Mouse (Mus musculus) limb, embryonic 10.5 days (tissue): ENCODE results near the gene Sim2. TPM values are rescaled to one million over a fixed set of nuclear protein-coding genes. Genes with fewer than 3 reads are reported as not detected.

Experiments used
- DNase-seq: peaks from one replicate; pipeline ENCODE4 v3.0.0-alpha.2; 2017; ENCODE audit warnings: low spot score
- H3K27ac ChIP-seq: fragments of 300-500 bp; sonication (generic); 2 replicates; pipeline ENCODE4 v1.5.1; 2016; ENCODE audit warnings: mild to moderate bottlenecking
- H3K27me3 ChIP-seq: fragments of 300-500 bp; sonication (generic); 2 replicates; pipeline ENCODE4 v1.6.1; 2016; ENCODE audit warnings: low read depth, mild to moderate bottlenecking; ENCODE audit not compliant: poor library complexity, severe bottlenecking
- H3K36me3 ChIP-seq: fragments of 300-500 bp; sonication (generic); 2 replicates; pipeline ENCODE4 v1.6.1; 2016; ENCODE audit warnings: mild to moderate bottlenecking, moderate library complexity
- H3K4me1 ChIP-seq: fragments of 300-500 bp; sonication (generic); 2 replicates; pipeline ENCODE4 v1.6.1; 2016
- H3K4me3 ChIP-seq: fragments of 300-500 bp; sonication (generic); 2 replicates; pipeline ENCODE4 v1.5.1; 2016; ENCODE audit warnings: mild to moderate bottlenecking, moderate library complexity
- H3K9me3 ChIP-seq: fragments of 300-500 bp; sonication (generic); replicated peaks from 2 replicates; pipeline ENCODE4 v1.6.1; 2016; ENCODE audit warnings: mild to moderate bottlenecking
- WGBS: fragments of 180-500 bp; shearing (Covaris S2); methylation state at CpG from one replicate; pipeline ENCODE4 v1.1.7; 2016; 5-methylcytosine and 5-hydroxymethylcytosine counted together
- microRNA-seq: library from miRNA; unstranded; fragments of <30 nt; microRNA quantifications from one replicate; pipeline ENCODE4, GENCODE M21; 2017
- polyA plus RNA-seq: library from polyadenylated mRNA; unstranded; fragments of >200 nt; fragmentation: Nextera tagmentation; extraction: Ambion mirVana; gene quantifications from 2 replicates; pipeline ENCODE4 v1.2.1, GENCODE M21; 2016

The Sim2 gene
- polyA plus RNA-seq, 1 experiment from 2014 or later, result 2.9 TPM

DNA sequence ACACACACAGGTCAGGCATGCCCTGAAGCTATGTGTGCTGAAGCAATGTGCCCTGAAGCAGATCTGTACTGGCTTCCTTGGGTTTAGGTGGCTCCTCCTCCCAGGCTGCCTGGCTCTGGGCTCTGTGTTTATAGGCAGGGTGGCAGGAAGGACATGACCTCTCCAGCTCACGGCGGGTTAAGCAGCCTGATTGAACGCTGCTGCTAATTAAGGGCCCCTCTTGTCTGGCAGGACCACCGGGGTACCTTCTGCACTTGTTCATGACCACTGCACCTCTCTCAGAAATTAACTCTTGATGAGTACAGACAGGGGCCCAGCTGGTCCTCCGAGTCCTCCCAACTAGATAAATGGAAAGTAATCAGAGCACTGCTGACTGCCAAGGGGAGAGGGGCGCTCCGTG lies 79.5 kb downstream of the Sim2 start:
- no peaks in the 10 kb centered on the region for H3K9me3 ChIP-seq
- no peaks in the 10 kb centered on the region for H3K36me3 ChIP-seq
- peaks cover 72% of the 10 kb centered on the region for H3K27me3 ChIP-seq
- no peak overlapping the region for H3K27ac ChIP-seq
- H3K4me3 ChIP-seq, result peak overlapping the region; percentile 12; the same call in 1 of the 2 replicates
- peak; percentile 60 for DNase-seq
- 7% methylated on average over 7 of the region's 7 CpGs for WGBS
- peaks cover 44% of the 10 kb centered on the region for H3K4me1 ChIP-seq

DNA sequence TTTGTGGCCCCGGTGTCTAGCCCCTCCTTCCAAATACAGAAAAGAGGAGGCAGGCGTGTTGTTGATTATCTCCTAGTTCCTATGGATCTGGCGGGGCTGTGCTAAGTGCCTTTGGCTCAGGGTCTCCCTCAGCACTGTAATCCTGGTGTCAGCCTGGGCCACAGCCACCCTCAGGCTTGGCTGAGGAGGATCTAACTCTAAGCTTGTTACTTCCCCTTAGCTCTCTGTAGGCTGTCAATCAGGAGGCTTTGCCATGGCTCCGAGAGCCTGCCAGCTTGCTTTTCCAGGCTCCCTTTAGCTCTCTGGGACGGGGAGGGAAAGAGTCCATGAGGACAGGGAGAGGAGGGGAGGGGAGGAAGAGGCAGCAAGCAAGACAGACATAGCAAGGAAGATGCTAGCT lies 80.2 kb downstream of the Sim2 start:
- H3K4me3 ChIP-seq, result no peak overlapping the region
- no peaks in the 10 kb centered on the region for H3K9me3 ChIP-seq
- H3K27ac ChIP-seq, result no peak overlapping the region
- H3K27me3 ChIP-seq, result peaks cover 68% of the 10 kb centered on the region
- H3K4me1 ChIP-seq, result peaks cover 44% of the 10 kb centered on the region
- no peaks in the 10 kb centered on the region for H3K36me3 ChIP-seq
- 22% methylated on average over 5 of the region's 5 CpGs for WGBS
- DNase-seq, result peak; percentile 38

DNA sequence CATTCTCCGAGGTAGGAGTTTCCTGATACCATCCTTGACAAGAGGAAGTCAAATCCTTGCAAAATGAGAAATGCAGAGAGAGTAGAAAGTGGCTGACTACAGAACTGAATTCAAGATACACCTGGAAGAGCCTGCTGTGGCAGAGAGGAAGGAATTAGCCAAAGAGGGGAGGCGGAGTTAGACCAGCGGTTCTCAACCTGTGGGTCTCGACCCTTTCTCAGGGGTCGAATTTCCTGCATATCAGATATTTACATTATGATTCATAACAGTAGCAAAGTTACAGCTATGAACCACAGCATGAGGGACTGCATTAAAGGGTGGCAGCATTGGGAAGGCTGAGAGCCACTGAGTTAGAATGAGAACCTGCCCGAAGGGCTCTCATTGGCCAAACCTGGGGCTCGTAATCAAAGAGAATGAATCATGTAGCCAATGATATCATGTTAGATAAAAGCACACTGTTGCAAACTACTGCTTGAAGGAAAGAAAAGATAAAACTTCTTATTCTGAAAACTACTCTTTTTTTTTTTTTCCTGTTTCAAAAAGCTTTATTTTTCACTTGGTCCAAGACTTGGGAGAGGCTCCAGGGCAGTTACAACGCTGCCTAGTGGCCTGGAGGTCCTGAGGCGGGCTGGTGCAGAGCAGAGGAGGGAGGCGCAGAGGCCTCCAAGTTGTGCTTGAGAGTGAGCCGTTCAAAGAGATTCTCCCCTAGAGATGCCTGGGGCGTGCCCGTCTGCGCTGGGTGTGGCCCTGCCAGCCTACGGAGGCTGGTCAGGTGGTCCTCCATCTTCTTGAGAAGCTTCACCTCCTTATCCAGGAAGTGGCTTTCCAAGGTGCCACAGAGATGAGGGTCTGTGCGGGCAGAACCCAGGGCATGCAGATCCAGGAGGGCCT lies 84.2 kb downstream of the Sim2 start:
- no peaks in the 10 kb centered on the region for H3K9me3 ChIP-seq
- H3K27me3 ChIP-seq, result peaks cover 68% of the 10 kb centered on the region
- no peak overlapping the region for H3K4me3 ChIP-seq
- no peak for DNase-seq
- 92% methylated on average over 16 of the region's 16 CpGs for WGBS
- peaks cover 24% of the 10 kb centered on the region for H3K4me1 ChIP-seq
- H3K36me3 ChIP-seq, result no peaks in the 10 kb centered on the region
- no peak overlapping the region for H3K27ac ChIP-seq

DNA sequence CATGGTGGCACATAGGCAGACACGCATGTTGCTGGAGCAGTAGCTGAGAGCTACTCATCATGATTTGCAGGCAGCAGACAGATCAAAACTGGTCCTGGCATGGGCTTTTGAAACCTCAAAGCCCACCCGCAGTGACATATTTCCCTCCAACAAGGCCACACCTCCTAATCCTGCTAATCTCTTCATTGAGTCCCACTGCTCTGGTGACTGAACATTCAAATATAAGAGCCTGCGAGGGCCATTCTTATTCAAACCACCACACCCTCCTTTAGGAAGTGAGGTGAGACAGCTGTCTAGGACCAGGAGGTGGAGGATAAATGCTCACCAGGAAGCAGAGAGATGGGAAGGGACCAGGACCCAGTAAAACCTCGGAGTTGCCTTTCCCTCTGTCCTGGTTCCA lies 85.5 kb downstream of the Sim2 start:
- Histone ChIP-seq H3K4me3 (no peak overlapping the region), H3K36me3 (no peaks in the 10 kb centered on the region), H3K27ac (no peak overlapping the region), H3K4me1 (peaks cover 20% of the 10 kb centered on the region), H3K27me3 (peaks cover 72% of the 10 kb centered on the region), H3K9me3 (no peaks in the 10 kb centered on the region)
- DNase-seq, result no peak
- WGBS, result 50% methylated on average over 4 of the region's 4 CpGs

DNA sequence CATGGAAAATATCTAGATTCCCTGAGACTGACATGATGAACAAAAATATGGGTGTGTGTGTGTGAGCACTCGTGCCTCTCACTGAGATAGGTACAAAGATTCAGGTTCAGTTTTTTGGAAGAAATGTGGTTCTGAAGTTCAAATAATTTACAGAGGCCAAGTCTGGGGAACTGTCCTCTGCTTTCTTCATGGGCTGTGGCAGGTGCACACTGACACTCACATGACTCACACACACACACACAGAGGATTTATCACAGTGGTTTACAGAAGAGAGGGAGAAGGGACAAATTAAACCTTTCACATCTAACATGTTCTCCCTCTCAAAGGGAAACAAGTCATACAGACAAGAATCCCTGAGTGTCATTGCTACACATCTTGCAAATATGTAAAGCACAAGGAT lies 88.6 kb downstream of the Sim2 start:
- H3K27me3 ChIP-seq, result peaks cover 74% of the 10 kb centered on the region
- no peaks in the 10 kb centered on the region for H3K9me3 ChIP-seq
- DNase-seq, result no peak
- H3K27ac ChIP-seq, result no peak overlapping the region
- 84% methylated on average over 1 of the region's 1 CpGs for WGBS
- H3K36me3 ChIP-seq, result no peaks in the 10 kb centered on the region
- H3K4me3 ChIP-seq, result no peak overlapping the region
- H3K4me1 ChIP-seq, result peaks cover 18% of the 10 kb centered on the region

DNA sequence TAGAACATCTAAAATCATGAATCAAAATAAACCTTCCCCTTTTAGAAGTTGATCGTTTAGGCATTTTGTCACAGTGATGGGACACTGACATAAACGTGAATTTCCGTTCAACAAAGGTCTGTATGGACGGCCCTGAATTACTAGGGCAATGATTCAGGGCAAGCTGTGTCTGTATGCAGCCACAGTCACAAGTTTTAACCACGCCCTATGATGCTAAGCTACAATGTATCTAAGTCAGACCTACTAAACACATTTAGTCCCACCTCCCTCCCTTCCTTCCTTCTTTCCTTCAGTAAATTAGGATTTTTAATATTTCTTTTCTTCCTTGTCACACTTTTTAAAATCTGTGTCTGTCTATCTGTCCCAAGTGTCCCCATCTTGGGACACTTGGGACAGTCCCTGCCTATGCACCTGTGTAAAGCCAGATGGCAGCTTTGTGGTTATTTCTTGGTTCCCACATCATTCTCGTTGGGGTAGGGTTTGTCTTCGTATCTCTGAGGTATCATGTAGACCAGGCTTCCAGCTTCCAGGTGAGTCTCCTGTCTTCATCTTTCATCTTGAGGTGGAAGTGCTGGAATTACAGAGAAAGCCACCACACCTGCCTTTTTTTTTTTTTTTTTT lies 90.7 kb downstream of the Sim2 start:
- peaks cover 33% of the 10 kb centered on the region for H3K4me1 ChIP-seq
- no peaks in the 10 kb centered on the region for H3K36me3 ChIP-seq
- no peaks in the 10 kb centered on the region for H3K9me3 ChIP-seq
- no peak for DNase-seq
- no peak overlapping the region for H3K27ac ChIP-seq
- peaks cover 81% of the 10 kb centered on the region for H3K27me3 ChIP-seq
- H3K4me3 ChIP-seq, result no peak overlapping the region
- WGBS, result 86% methylated on average over 7 of the region's 7 CpGs

Small RNAs within 50 kb of the gene (microRNA-seq; reads per million reads assigned to microRNA genes)
- not detected for gene Gm23062

Other genes with a start within 250 kb of the Sim2 start
- 137 and 146 TPM in 2 replicates for gene Chaf1b, start 201.0 kb upstream of the Sim2 start, polyA plus RNA-seq
- not detected in 2 replicates for gene Cldn14, start 76.1 kb upstream of the Sim2 start, polyA plus RNA-seq
- 10.1 and 11.7 TPM in 2 replicates for gene Hlcs, start 228.6 kb downstream of the Sim2 start, polyA plus RNA-seq
- gene Ripply3, start 243.5 kb downstream of the Sim2 start, polyA plus RNA-seq, result 4.7 TPM in 2 replicates